In the genomic region with DNA sequence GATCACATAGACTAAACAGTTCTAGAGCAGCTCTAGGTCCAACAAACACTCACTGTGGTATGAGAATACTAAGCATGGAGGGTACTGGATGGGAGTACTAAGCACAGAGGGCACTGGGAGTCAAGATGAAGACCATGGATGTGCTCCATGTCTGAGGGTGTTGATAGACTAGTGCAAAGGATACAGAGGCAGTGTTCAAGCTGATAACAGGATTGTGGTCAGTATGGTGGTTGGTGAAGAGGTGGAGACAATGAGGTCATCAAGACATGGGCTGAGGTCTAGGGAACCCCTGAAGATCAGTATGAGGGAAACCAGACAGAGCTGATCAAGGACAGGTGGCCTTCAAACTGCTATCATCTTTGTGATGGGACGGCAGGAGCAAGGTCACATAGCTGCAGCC, we compare ENCODE assay signal across 27 mouse cellular contexts.
A peak's percentile ranks its signal among the peaks of the same experiment; 100 is the strongest.
DNase-seq lines count a peak whose midpoint lies in the region; ATAC-seq and TF ChIP-seq lines count a peak whose summit lies in the region.
"Had no signal": no experiment of that assay in that cellular context is flagged by ENCODE, and none has a peak within 500 bp of the region (broad histone marks: within the 10 kb centered on the region; RNA-seq: fewer than 3 reads in every experiment).

No protein-coding gene starts in this region.

- no peaks in the 10 kb centered on the region for H3K9me3 ChIP-seq in liver, embryonic 15.5 days (replicated peaks)
- H3K9me3 ChIP-seq: forebrain, embryonic 12.5 days; heart, embryonic 12.5 days; neural tube, embryonic 12.5 days had no signal

- H3K4me3 ChIP-seq in gastrocnemius, adult 2 months = no peak overlapping the region
- no peak overlapping the region for H3K4me3 ChIP-seq in liver, embryonic 15.5 days (replicated peaks)
- H3K4me3 ChIP-seq in myocyte = no peak overlapping the region
- H3K4me3 ChIP-seq: erythroblast, embryonic 14.5 days; forebrain, embryonic 12.5 days; heart, embryonic 12.5 days; neural tube, embryonic 12.5 days had no signal

- no peak for TF ChIP-seq CTCF in gastrocnemius, adult 2 months (IDR thresholded peaks at IDR 0.05)

- WGBS in liver, embryonic 15.5 days (ENCODE audit: insufficient replicate concordance) = 8% methylated on average over 1 of the region's 1 CpGs

- no peak overlapping the region for H3K9ac ChIP-seq in liver, embryonic 15.5 days
- H3K9ac ChIP-seq: forebrain, embryonic 12.5 days; forebrain, postnatal 0 days; heart, embryonic 12.5 days; hindbrain, embryonic 14.5 days; lung, embryonic 14.5 days; neural tube, embryonic 12.5 days had no signal

- ATAC-seq in liver, embryonic 15.5 days (ENCODE audit: insufficient read depth) = peak; percentile 49; the same call in 1 of the 2 replicates
- no peak for ATAC-seq in erythroid progenitor cell, adult 5-6 weeks (replicated peaks; ENCODE audit: low FRiP score, poor library complexity, severe bottlenecking)
- ATAC-seq: forebrain, postnatal 0 days; midbrain, embryonic 16.5 days had no signal

- H3K27ac ChIP-seq in gastrocnemius, adult 2 months = peak overlapping the region; percentile 67
- H3K27ac ChIP-seq in liver, embryonic 15.5 days (replicated peaks) = no peak overlapping the region
- H3K27ac ChIP-seq: forebrain, embryonic 12.5 days; hindbrain, embryonic 14.5 days; neural tube, embryonic 12.5 days; stomach, postnatal 0 days had no signal

- peaks cover 22% of the 10 kb centered on the region; the same call in 1 of the 2 replicates for H3K4me1 ChIP-seq in liver, embryonic 15.5 days (replicated peaks)
- H3K4me1 ChIP-seq: forebrain, embryonic 12.5 days had no signal

- no peaks in the 10 kb centered on the region for H3K36me3 ChIP-seq in liver, embryonic 15.5 days (replicated peaks)
- no peaks in the 10 kb centered on the region for H3K36me3 ChIP-seq in myocyte (ENCODE audit: control insufficient read depth, insufficient read depth)
- H3K36me3 ChIP-seq: forebrain, embryonic 12.5 days; heart, embryonic 12.5 days; neural tube, embryonic 12.5 days had no signal

- H3ac ChIP-seq in myocyte (ENCODE audit: control insufficient read depth, insufficient read length) = no peak overlapping the region

- no peaks in the 10 kb centered on the region for H3K79me2 ChIP-seq in myocyte (ENCODE audit: control insufficient read depth, insufficient read depth)

- intact Hi-C loops in gastrocnemius, adult 2 months (cut with DNase I) = no loop called here

- H3K4me2 ChIP-seq in liver, embryonic 15.5 days = no peak overlapping the region
- H3K4me2 ChIP-seq in myocyte (ENCODE audit: low read depth) = peak overlapping the region; percentile 3
- H3K4me2 ChIP-seq: forebrain, embryonic 12.5 days; heart, embryonic 12.5 days; hindbrain, embryonic 14.5 days; lung, embryonic 14.5 days; midbrain, embryonic 11.5 days; neural tube, embryonic 12.5 days had no signal

- no peak for TF ChIP-seq POLR2A in myocyte (IDR thresholded peaks at IDR 0.05; ENCODE audit: insufficient read length, low read depth)

- DNase-seq in gastrocnemius, adult 2 months = no peak
- DNase-seq in gastrocnemius, postnatal 10 days = no peak
- DNase-seq in c-Kit-positive CD71-negative TER-119-negative erythroid progenitor cells, embryonic 14.5 days (ENCODE audit: low read depth) = peak; percentile 20
- DNase-seq in embryo, embryonic 9.5 days (ENCODE audit: extremely low spot score) = no peak
- DNase-seq in cerebellum, postnatal 10 days = no peak
- DNase-seq: adrenal gland, postnatal 10 days; cerebellum, adult 11 months; cerebellum, adult 9-10 months; forebrain, postnatal 0 days; kidney, adult 11 months; kidney, postnatal 14 days; left cerebral cortex, postnatal 4 days; lung, embryonic 14.5 days; right cerebral cortex, postnatal 4 days; thymus, adult 18-20 months; thymus, postnatal 25 days had no signal

- H3K27me3 ChIP-seq in liver, embryonic 15.5 days = no peaks in the 10 kb centered on the region
- no peaks in the 10 kb centered on the region for H3K27me3 ChIP-seq in myocyte (ENCODE audit: control insufficient read depth, insufficient read depth, insufficient read length)
- H3K27me3 ChIP-seq: forebrain, embryonic 12.5 days; heart, embryonic 12.5 days; neural tube, embryonic 12.5 days had no signal

TF ChIP-seq in myocyte, 11 proteins besides CTCF, POLR2A, EP300 and RAD21:
- TF ChIP-seq MAX (IDR thresholded peaks at IDR 0.05; ENCODE audit: low read depth) = no peak
- peak in 2 of 3 experiments; percentile 8 to 28 for TF ChIP-seq MYOD1 (IDR thresholded peaks at IDR 0.05; ENCODE audit: control insufficient read depth in 1 of 3, insufficient read length in 2 of 3, low read depth in 2 of 3)
